Mouse (Mus musculus) hindbrain, embryonic 11.5 days (tissue): ENCODE data around the gene Topaz1. TPM values are rescaled to one million over a fixed set of nuclear protein-coding genes. Genes with fewer than 3 reads are reported as not detected.
A peak's percentile ranks its signal among the peaks of the same experiment; 100 is the strongest.

Experiments used
- ATAC-seq: fragments of 200-750 bp; cut with Nextera tagmentation; 2 replicates; pipeline ENCODE4 v1.8.0; 2017; ENCODE audit warnings: mild to moderate bottlenecking, moderate TSS enrichment, moderate library complexity; ENCODE audit not compliant: low FRiP score
- DNase-seq: peaks from one replicate; pipeline ENCODE4 v3.0.0-alpha.2; 2015; ENCODE audit warnings: low spot score
- H3K27ac ChIP-seq: fragments of 300-500 bp; sonication (generic); 2 replicates; pipeline ENCODE4 v1.5.1; 2014; ENCODE audit warnings: mild to moderate bottlenecking, low read depth, low read length
- H3K27me3 ChIP-seq: fragments of 300-500 bp; sonication (generic); 2 replicates; pipeline ENCODE4 v1.6.1; 2014; ENCODE audit warnings: mild to moderate bottlenecking, low read length, moderate library complexity, mixed read lengths; ENCODE audit not compliant: control insufficient read depth, insufficient read depth
- H3K36me3 ChIP-seq: fragments of 300-500 bp; sonication (generic); 2 replicates; pipeline ENCODE4 v1.6.1; 2014; ENCODE audit warnings: mild to moderate bottlenecking, low read length, moderate library complexity, mixed read lengths; ENCODE audit not compliant: control insufficient read depth, insufficient read depth
- H3K4me1 ChIP-seq: fragments of 300-500 bp; sonication (generic); replicated peaks from 2 replicates; pipeline ENCODE4 v1.6.1; 2014; ENCODE audit warnings: low read length, mixed read lengths; ENCODE audit not compliant: control insufficient read depth, insufficient read depth
- H3K4me2 ChIP-seq: fragments of 300-500 bp; sonication (generic); replicated peaks from 2 replicates; pipeline ENCODE4 v1.6.1; 2014; ENCODE audit warnings: mild to moderate bottlenecking, low read depth, low read length
- H3K4me3 ChIP-seq: fragments of 300-500 bp; sonication (generic); 2 replicates; pipeline ENCODE4 v1.5.1; 2014; ENCODE audit warnings: low read depth, low read length
- H3K9ac ChIP-seq: fragments of 300-500 bp; sonication (generic); 2 replicates; pipeline ENCODE4 v1.6.1; 2014; ENCODE audit warnings: low read depth, low read length
- H3K9me3 ChIP-seq: fragments of 300-500 bp; sonication (generic); 2 replicates; pipeline ENCODE4 v1.6.1; 2016; ENCODE audit warnings: low read length; ENCODE audit not compliant: control insufficient read depth
- WGBS: fragments of 180-500 bp; shearing (Covaris S2); extraction: QIAGEN DNeasy Blood & Tissue Kit; methylation state at CpG from one replicate; pipeline ENCODE4 v1.1.7; 2014; 5-methylcytosine and 5-hydroxymethylcytosine counted together
- polyA plus RNA-seq: library from polyadenylated mRNA; unstranded; fragments of >200 nt; fragmentation: Nextera tagmentation; extraction: Ambion mirVana; gene quantifications from 2 replicates; pipeline ENCODE4 v1.2.1, GENCODE M21; 2014

The Topaz1 gene
- polyA plus RNA-seq, 1 experiment from 2014 or later, result not detected

DNA sequence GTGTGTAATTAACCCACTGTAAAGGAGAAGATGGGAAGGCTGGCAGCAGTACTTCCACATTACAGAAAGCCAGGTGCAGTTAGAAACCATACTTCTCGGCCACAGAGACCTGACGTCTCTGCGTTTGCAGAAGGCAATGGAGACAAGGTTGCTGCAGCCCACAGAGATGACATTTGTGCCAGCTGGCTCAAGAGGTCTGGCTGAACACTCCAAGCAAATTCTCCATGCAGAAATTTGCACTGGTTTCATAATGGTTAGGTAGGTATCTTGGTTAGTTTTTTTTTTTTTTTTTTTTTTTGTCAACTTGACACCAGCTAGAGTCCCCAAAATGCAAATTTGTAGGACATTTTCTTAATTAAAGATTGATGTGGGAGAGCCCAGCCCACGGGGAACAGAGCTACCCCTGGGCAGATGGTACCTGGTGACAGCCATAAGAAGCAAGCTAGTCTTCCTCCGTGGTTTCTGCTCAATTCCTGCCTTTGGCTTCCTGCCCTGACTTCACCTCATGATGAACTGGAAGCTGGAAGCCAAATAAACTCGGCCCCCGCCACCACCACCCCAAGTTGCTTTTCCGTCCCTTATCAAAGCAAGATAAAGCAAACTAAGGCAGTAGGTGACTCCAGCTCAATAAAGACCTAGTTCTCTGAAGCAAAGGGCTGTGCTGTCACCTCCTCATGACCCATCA lies 14.9 kb upstream of the Topaz1 start:
- 71% methylated on average over 8 of the region's 8 CpGs for WGBS
- ATAC-seq, result no peak
- no peaks in the 10 kb centered on the region for H3K27me3 ChIP-seq

DNA sequence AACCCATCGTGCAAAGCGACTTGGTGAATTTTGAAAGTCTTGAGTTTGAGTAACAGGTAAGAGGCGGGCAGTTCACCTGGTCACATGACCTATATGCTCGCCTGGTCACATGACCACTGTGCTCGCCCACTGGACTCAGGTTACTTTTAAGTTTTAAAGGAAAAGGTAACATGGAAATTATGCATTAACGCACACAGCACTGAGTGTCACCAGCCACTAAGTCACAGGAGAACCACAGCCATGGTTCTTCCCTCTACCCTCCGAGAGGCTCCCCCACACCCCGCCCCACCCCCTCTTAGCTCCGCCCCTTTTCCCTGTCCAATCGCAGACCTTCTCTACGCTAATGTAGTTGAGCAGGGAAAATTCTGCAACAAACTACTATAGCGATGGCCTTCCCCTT lies 13.9 kb upstream of the Topaz1 start:
- H3K4me2 ChIP-seq, result no peak overlapping the region
- DNase-seq, result no peak

More for the DNA sequence above, 14.9 kb upstream of the Topaz1 start:
- DNase-seq, result no peak
- Histone ChIP-seq H3K4me1 (no peaks in the 10 kb centered on the region), H3K4me3 (no peak overlapping the region), H3K9me3 (no peaks in the 10 kb centered on the region), H3K9ac (no peak overlapping the region), H3K36me3 (no peaks in the 10 kb centered on the region), H3K4me2 (no peak overlapping the region), H3K27ac (no peak overlapping the region)

DNA sequence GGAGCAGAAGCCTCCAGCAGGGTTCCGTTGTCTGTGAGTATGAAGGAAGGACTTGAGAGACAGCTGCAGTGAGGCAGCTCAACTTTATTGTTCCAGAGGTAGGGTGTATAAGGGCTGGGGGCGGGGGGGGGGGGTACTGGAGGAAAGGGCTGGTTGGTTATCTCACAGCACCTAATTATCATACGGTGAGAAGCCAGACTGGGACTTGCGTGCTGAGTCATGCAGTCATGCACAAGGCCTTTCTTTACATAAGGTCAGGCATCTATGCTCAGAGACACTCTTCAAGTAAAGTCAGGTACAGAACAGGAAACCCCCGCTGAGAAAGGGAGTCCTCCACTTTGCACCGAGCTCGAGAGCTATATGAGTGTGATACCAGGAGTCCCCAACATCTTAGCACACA lies 12.2 kb upstream of the Topaz1 start:
- H3K27me3 ChIP-seq, result no peaks in the 10 kb centered on the region
- H3K9ac ChIP-seq, result no peak overlapping the region
- no peak for DNase-seq
- no peaks in the 10 kb centered on the region for H3K36me3 ChIP-seq
- no peaks in the 10 kb centered on the region for H3K4me1 ChIP-seq
- WGBS, result 68% methylated on average over 7 of the region's 7 CpGs
- no peak overlapping the region for H3K27ac ChIP-seq
- no peak overlapping the region for H3K4me2 ChIP-seq
- H3K4me3 ChIP-seq, result no peak overlapping the region
- no peak for ATAC-seq
- H3K9me3 ChIP-seq, result no peaks in the 10 kb centered on the region

More for the DNA sequence above, 13.9 kb upstream of the Topaz1 start:
- Histone ChIP-seq H3K9ac (no peak overlapping the region), H3K4me1 (no peaks in the 10 kb centered on the region), H3K4me3 (peak overlapping the region; percentile 4; the same call in 1 of the 2 replicates), H3K9me3 (no peaks in the 10 kb centered on the region), H3K36me3 (no peaks in the 10 kb centered on the region), H3K27me3 (no peaks in the 10 kb centered on the region), H3K27ac (no peak overlapping the region)
- 45% methylated on average over 12 of the region's 12 CpGs for WGBS
- no peak for ATAC-seq

DNA sequence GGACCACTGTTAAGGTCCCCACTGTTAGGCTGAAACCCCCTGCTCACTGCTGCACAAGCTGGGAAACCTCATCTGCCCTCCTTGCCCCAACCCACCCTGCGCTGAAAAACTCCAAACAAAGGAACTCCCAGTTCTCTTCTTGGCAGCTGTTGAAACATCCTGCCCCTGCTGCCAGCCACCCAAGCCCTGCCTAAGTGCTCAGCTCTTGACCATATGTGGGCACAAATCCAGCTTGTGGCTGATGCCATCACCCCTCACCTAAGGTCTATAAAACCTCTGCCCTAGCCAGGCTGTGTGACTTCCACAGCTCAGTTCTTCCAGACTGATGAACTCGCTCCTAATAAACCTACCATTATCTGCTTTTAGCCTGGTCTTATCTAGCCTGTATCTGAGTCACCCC lies 11.1 kb upstream of the Topaz1 start:
- DNase-seq (no peak), ATAC-seq (no peak)
- Histone ChIP-seq H3K4me1 (no peaks in the 10 kb centered on the region), H3K9ac (no peak overlapping the region), H3K36me3 (no peaks in the 10 kb centered on the region), H3K9me3 (no peaks in the 10 kb centered on the region), H3K27me3 (no peaks in the 10 kb centered on the region), H3K4me3 (no peak overlapping the region), H3K4me2 (no peak overlapping the region), H3K27ac (no peak overlapping the region)
- WGBS, result 72% methylated on average over 2 of the region's 2 CpGs

DNA sequence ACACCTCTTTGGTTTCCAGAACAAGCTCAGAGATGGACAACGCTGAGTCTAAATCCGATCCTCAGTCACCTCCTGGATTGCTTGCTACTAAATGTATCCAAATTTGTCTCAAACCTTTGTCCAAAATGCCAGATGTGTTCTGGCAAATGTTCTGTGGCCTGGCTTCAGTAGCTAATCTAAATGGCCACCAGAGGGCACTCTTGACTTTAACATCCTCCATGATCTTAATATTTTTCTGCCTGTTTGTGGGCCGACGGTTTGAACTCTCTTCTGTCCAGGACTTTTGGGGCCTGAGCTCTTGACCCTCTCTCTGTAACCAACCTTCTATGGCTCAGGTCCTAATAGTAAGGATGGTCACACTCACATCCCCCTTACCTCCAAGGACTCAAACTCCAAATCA lies 10.4 kb upstream of the Topaz1 start:
- Histone ChIP-seq H3K9me3 (no peaks in the 10 kb centered on the region), H3K4me1 (no peaks in the 10 kb centered on the region)
- DNase-seq, result peak; percentile 77

DNA sequence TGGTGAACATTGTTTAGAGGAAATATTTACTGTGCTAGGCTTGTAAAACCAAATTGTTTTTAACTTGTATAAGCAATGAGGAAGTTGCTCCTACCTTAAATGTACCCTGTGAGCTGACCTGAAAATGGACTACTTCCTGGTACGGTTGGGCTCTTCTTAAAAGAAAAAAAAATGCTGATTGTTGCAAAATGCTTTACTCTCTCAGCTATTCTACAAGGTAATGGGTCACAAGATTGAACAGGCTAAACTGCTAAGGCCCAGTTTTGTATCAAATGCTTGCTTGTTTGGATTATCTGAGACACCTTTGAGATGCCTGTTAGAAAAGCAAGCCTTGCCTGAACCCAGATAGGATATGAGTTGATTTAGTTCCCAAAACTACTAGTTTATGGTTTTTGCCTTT lies 1.3 kb upstream of the Topaz1 start:
- Histone ChIP-seq H3K27me3 (no peaks in the 10 kb centered on the region), H3K9ac (no peak overlapping the region), H3K36me3 (no peaks in the 10 kb centered on the region), H3K4me2 (no peak overlapping the region), H3K4me1 (no peaks in the 10 kb centered on the region), H3K9me3 (no peaks in the 10 kb centered on the region), H3K27ac (no peak overlapping the region), H3K4me3 (no peak overlapping the region)
- ATAC-seq, result no peak
- DNase-seq, result no peak
- 85% methylated on average over 1 of the region's 1 CpGs for WGBS

More for the DNA sequence above, 10.4 kb upstream of the Topaz1 start:
- H3K36me3 ChIP-seq, result no peaks in the 10 kb centered on the region
- 30% methylated on average over 4 of the region's 4 CpGs for WGBS
- no peak overlapping the region for H3K9ac ChIP-seq
- H3K27ac ChIP-seq, result no peak overlapping the region
- H3K27me3 ChIP-seq, result no peaks in the 10 kb centered on the region
- H3K4me2 ChIP-seq, result no peak overlapping the region
- H3K4me3 ChIP-seq, result no peak overlapping the region
- ATAC-seq, result no peak

DNA sequence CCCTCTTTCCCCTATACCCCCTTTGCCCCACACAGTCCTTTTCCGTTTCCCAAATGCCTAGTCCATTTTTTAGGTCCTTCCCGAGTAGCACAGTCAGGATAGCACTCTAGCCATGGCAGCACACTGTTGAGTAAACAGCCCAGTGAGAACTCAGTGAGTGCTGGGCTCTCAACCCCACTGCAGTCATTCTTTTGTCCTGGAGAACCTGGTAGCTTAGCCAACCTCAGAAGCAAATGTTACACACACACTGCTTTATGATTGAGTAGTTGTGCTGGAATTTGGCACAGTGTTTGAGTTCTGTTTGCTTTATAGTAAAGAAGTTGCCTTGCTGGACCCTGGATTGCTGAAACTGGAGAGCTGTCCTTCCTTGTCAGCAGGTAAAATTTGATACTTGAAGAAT lies 10.5 kb downstream of the Topaz1 start:
- Histone ChIP-seq H3K4me3 (no peak overlapping the region), H3K36me3 (no peaks in the 10 kb centered on the region), H3K27me3 (no peaks in the 10 kb centered on the region), H3K4me2 (no peak overlapping the region), H3K9ac (no peak overlapping the region), H3K4me1 (no peaks in the 10 kb centered on the region), H3K27ac (no peak overlapping the region), H3K9me3 (no peaks in the 10 kb centered on the region)
- WGBS, result 51% methylated on average over 2 of the region's 2 CpGs
- no peak for ATAC-seq
- no peak for DNase-seq

DNA sequence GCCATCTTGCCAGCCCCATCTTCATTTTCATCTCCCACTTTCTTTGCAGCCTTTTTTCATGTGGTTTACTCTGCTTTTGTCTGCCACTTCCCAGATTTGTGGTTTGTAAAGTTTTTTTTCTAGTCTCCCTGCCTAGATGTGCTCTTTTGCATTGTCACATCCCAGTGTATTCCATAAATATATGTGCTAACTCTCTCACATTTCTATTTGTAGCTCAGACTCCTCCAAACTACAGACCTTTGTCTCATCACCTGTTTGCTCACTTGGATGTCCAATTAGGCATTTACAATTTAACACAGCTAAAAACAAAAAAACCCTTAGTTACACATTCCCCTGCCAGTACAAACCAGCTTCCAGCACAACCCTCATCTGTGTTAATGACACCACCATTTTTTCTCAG lies 13.0 kb downstream of the Topaz1 start:
- H3K27me3 ChIP-seq, result no peaks in the 10 kb centered on the region
- no peaks in the 10 kb centered on the region for H3K9me3 ChIP-seq
- no peaks in the 10 kb centered on the region for H3K36me3 ChIP-seq
- DNase-seq (no peak), ATAC-seq (no peak)
- H3K27ac ChIP-seq, result no peak overlapping the region
- no peak overlapping the region for H3K9ac ChIP-seq
- no peaks in the 10 kb centered on the region for H3K4me1 ChIP-seq
- H3K4me2 ChIP-seq, result no peak overlapping the region
- no peak overlapping the region for H3K4me3 ChIP-seq

DNA sequence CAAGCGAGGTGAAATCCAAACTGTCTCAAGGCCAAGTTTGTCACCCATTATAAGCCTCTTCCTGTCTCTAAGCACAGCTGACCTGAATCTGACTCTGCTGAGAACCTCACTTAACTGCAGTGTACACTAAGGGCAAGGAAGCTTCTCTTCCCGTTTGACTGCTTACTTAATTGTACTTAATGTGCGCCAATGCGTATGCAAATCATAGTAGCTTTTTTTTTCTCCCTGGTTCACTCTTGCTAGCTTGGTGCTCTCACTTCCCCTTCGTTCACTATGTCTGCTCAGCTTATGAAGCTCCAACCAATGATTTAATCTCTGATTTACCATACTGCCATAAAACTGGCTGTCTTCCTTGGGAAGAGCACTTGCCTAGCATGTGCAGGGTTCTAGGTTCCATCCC lies 38.1 kb downstream of the Topaz1 start:
- Histone ChIP-seq H3K9me3 (no peaks in the 10 kb centered on the region), H3K36me3 (no peaks in the 10 kb centered on the region), H3K27ac (no peak overlapping the region), H3K27me3 (no peaks in the 10 kb centered on the region), H3K4me1 (no peaks in the 10 kb centered on the region), H3K4me3 (no peak overlapping the region), H3K4me2 (no peak overlapping the region), H3K9ac (no peak overlapping the region)
- no peak for DNase-seq
- ATAC-seq, result no peak
- 85% methylated on average over 5 of the region's 5 CpGs for WGBS
